Mouse (Mus musculus): ENCODE data around the gene Plcxd2. TPM values are rescaled to one million over a fixed set of nuclear protein-coding genes. Genes with fewer than 3 reads are reported as not detected.

Gene Plcxd2
- polyA plus RNA-seq, 1 experiment from 2014 or later, result 0.93 TPM

DNA sequence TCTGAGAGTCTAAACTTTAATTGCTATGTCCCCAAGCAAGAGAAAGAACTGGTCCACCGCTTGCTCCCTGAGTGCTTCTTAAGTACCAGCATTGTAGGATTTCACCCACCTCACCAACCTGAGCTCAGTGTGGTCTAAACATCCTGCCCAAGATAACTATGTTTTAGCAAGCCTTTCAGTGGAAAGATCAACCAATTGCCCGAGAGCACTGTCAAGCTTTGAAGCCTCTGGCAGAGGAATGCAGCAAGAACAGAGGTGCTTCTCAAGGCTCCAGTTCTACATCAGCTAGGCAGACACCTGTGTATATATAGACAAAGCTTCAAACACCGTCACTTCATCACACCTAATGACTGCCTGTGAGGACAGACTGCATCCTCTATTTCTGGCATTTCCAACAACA is 1.3 kb downstream of the Plcxd2 start:
- Histone ChIP-seq H3K4me3 (replicated peaks; ENCODE audit: low read depth, low read length) (no peak overlapping the region), H3K4me1 (replicated peaks; ENCODE audit: insufficient read depth, low read length) (0 out of 2 replicates have a peak, but pooled peaks cover 3% of the 10 kb centered on the region), H3K36me3 (ENCODE audit: insufficient read depth, low read length) (no peaks in the 10 kb centered on the region), H3K27ac (no peak overlapping the region), H3K27me3 (ENCODE audit: insufficient read depth, low read length) (no peaks in the 10 kb centered on the region), H3K9me3 (replicated peaks; ENCODE audit: low read length) (no peaks in the 10 kb centered on the region), H3K4me2 (ENCODE audit: low read length) (no peak overlapping the region), H3K9ac (ENCODE audit: low read depth, low read length) (no peak overlapping the region)
- TF ChIP-seq CTCF (IDR thresholded peaks at IDR 0.05; ENCODE audit: low read depth), result no peak
- 71% methylated on average over 3 of the region's 3 CpGs for WGBS
- no peak for DNase-seq (ENCODE audit: low spot score)
- no peak for ATAC-seq (replicated peaks; ENCODE audit: low FRiP score, low read depth)

DNA sequence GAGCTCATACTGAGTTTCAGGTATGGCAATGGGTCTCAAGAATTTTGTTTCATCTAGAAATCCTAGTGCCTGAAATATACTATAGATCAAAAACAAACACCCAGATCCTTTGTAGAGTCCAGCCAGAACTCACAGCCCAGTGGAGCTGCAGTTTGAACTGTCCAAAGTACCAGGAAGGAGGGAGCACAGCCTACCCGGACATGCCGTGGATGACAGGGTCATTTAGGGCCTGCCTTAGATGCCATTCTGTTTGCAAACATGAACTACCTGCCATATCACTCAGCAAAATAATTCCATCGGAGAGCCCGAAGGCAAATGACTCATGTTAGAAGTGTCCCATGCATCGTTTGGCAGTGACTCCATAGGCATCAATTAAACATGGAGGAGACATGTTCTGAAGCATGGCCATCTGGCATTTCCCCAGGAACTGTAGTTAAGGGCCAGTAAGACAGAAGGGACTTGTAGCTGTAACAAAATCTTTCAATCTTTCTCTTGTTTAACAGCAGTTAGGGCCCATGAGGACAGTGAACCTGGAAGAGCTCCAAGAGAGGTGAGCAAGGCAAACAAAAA is 1.9 kb downstream of the Plcxd2 start:
- Histone ChIP-seq H3K9me3 (replicated peaks; ENCODE audit: low read length) (no peaks in the 10 kb centered on the region), H3K27me3 (ENCODE audit: insufficient read depth, low read length) (no peaks in the 10 kb centered on the region), H3K4me1 (replicated peaks; ENCODE audit: insufficient read depth, low read length) (0 out of 2 replicates have a peak, but pooled peaks cover 3% of the 10 kb centered on the region), H3K4me3 (replicated peaks; ENCODE audit: low read depth, low read length) (no peak overlapping the region), H3K9ac (ENCODE audit: low read depth, low read length) (no peak overlapping the region), H3K36me3 (ENCODE audit: insufficient read depth, low read length) (no peaks in the 10 kb centered on the region), H3K4me2 (ENCODE audit: low read length) (no peak overlapping the region), H3K27ac (no peak overlapping the region)
- DNase-seq (ENCODE audit: low spot score), result no peak
- ATAC-seq (replicated peaks; ENCODE audit: low FRiP score, low read depth), result no peak
- no peak for TF ChIP-seq CTCF (IDR thresholded peaks at IDR 0.05; ENCODE audit: low read depth)
- 61% methylated on average over 5 of the region's 5 CpGs for WGBS

DNA sequence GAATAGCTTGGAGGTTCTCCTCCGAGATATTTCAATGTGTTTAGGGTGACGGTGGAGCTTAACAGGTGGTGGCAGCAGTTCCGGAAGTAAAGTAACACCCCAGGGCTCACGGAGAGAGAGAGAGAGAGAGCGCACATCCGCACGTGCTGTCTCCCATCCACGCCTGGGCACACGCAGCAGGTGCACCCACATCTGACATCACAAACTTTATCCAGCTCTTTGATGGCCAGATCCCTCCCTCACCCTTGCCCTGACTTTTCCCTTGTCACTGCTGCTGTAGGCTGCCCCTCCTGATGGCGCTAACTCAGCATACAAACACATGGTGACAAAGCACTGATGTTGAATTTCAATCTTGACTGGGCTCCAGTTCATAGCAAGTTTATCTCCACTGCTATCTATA is 3.8 kb downstream of the Plcxd2 start:
- H3K9me3 ChIP-seq (replicated peaks; ENCODE audit: low read length), result no peaks in the 10 kb centered on the region
- no peaks in the 10 kb centered on the region for H3K36me3 ChIP-seq (ENCODE audit: insufficient read depth, low read length)
- 87% methylated on average over 10 of the region's 10 CpGs for WGBS
- H3K4me1 ChIP-seq (replicated peaks; ENCODE audit: insufficient read depth, low read length), result 0 out of 2 replicates have a peak, but pooled peaks cover 3% of the 10 kb centered on the region
- no peak overlapping the region for H3K9ac ChIP-seq (ENCODE audit: low read depth, low read length)
- H3K4me2 ChIP-seq (ENCODE audit: low read length), result no peak overlapping the region
- no peak for DNase-seq (ENCODE audit: low spot score)
- no peak overlapping the region for H3K4me3 ChIP-seq (replicated peaks; ENCODE audit: low read depth, low read length)
- no peak for TF ChIP-seq CTCF (IDR thresholded peaks at IDR 0.05; ENCODE audit: low read depth)
- ATAC-seq (replicated peaks; ENCODE audit: low FRiP score, low read depth), result no peak
- H3K27me3 ChIP-seq (ENCODE audit: insufficient read depth, low read length), result no peaks in the 10 kb centered on the region
- no peak overlapping the region for H3K27ac ChIP-seq

DNA sequence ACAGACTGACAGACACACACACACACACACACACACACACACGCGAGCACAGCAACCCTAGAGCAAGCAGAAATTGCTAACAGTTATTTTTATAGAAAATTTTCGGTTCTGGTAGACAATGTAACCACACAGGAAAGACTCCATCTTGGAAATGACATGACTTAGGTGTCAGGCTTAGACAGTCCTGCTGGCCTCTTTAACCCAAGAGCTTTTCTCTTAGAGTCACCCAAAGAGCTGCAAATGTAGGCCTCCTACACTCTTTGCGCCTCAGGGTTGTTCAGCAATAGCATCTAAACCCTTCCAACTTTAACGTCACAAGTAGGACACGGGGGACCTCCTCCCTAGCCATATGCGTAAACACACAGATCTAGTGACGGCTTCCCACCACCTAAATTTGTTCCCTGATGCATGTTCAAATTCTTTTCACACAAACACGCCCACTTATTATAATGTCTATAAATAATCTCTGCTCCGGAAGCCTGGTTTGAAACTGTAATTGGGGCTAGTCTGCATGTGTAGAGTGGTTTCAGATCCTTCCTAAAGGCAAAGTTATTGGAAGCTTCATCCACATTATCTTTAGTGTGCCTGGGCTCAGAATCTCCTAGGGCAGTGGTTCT is 8.4 kb downstream of the Plcxd2 start:
- DNase-seq (ENCODE audit: low spot score) (no peak), ATAC-seq (replicated peaks; ENCODE audit: low FRiP score, low read depth) (no peak)
- H3K9me3 ChIP-seq (replicated peaks; ENCODE audit: low read length), result no peaks in the 10 kb centered on the region
- no peak overlapping the region for H3K9ac ChIP-seq (ENCODE audit: low read depth, low read length)
- no peak for TF ChIP-seq CTCF (IDR thresholded peaks at IDR 0.05; ENCODE audit: low read depth)
- no peaks in the 10 kb centered on the region for H3K36me3 ChIP-seq (ENCODE audit: insufficient read depth, low read length)
- no peak overlapping the region for H3K4me3 ChIP-seq (replicated peaks; ENCODE audit: low read depth, low read length)
- no peak overlapping the region for H3K4me2 ChIP-seq (ENCODE audit: low read length)
- H3K4me1 ChIP-seq (replicated peaks; ENCODE audit: insufficient read depth, low read length), result no peaks in the 10 kb centered on the region
- no peaks in the 10 kb centered on the region for H3K27me3 ChIP-seq (ENCODE audit: insufficient read depth, low read length)
- no peak overlapping the region for H3K27ac ChIP-seq
- WGBS, result 81% methylated on average over 10 of the region's 10 CpGs

DNA sequence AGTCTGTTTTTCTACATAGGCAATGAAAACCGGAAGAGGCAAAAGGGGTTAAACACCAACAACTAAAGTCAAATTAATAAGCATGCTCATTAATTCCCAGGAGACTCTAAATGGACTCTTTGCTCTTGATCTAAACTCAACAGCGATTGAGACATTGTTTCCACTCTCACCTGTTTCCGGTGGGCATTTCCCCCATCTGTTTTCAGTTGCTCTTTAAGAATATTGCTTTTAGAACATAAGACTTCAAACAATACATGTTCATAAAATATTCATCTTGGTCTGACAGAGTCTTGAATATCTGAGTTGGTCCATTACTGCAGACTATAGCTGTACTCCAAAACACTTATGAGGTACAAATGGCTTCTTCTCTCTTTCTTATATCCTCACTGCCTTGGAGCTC is 9.0 kb downstream of the Plcxd2 start:
- 86% methylated on average over 3 of the region's 3 CpGs for WGBS
- no peak overlapping the region for H3K9ac ChIP-seq (ENCODE audit: low read depth, low read length)
- H3K9me3 ChIP-seq (replicated peaks; ENCODE audit: low read length), result no peaks in the 10 kb centered on the region
- no peak for TF ChIP-seq CTCF (IDR thresholded peaks at IDR 0.05; ENCODE audit: low read depth)
- no peak overlapping the region for H3K4me2 ChIP-seq (ENCODE audit: low read length)
- H3K36me3 ChIP-seq (ENCODE audit: insufficient read depth, low read length), result no peaks in the 10 kb centered on the region
- H3K4me3 ChIP-seq (replicated peaks; ENCODE audit: low read depth, low read length), result no peak overlapping the region
- H3K27ac ChIP-seq, result no peak overlapping the region
- H3K4me1 ChIP-seq (replicated peaks; ENCODE audit: insufficient read depth, low read length), result no peaks in the 10 kb centered on the region
- H3K27me3 ChIP-seq (ENCODE audit: insufficient read depth, low read length), result no peaks in the 10 kb centered on the region
- ATAC-seq (replicated peaks; ENCODE audit: low FRiP score, low read depth) (no peak), DNase-seq (ENCODE audit: low spot score) (no peak)

DNA sequence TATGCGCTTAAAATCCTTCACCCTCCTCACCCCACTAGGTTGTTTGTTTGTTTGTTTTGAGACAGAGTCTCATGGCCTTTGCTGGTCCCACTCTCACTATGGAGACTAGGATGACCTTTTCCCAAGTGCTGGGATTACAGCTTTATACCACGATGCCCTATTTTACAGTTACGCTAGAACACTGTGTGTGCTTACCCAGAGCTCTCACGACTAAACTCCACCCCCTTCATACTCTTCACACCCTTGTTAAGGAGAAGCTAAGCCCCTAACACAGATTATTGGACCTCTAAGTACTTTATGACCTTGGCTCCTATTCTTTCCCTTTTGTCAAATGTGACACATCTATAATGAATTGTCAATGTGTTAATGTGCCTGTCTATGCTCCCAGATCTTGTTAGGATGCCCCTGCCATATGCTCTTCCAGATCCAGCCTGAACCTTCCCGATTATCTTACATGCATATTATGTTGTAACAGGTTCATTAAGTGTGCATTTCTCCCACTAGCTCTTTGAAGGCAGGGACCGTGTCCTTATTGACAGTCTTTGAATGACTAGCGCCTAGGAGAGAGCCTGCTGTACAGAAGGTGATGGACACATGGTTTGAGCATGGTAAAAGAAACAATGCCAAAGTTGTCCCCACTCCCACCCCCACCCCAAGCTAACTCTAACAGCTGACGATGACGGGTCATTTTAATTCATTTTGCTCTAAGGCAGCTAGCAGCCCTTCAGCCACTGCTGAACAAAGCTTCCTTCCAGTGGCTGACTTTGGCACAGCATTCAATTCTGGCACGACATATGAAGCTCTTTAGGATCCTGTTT is 10.4 kb downstream of the Plcxd2 start:
- TF ChIP-seq CTCF (IDR thresholded peaks at IDR 0.05; ENCODE audit: low read depth), result no peak
- Histone ChIP-seq H3K4me3 (replicated peaks; ENCODE audit: low read depth, low read length) (no peak overlapping the region), H3K27me3 (ENCODE audit: insufficient read depth, low read length) (no peaks in the 10 kb centered on the region), H3K36me3 (ENCODE audit: insufficient read depth, low read length) (no peaks in the 10 kb centered on the region), H3K27ac (no peak overlapping the region), H3K9ac (ENCODE audit: low read depth, low read length) (no peak overlapping the region), H3K4me1 (replicated peaks; ENCODE audit: insufficient read depth, low read length) (no peaks in the 10 kb centered on the region), H3K4me2 (ENCODE audit: low read length) (no peak overlapping the region), H3K9me3 (replicated peaks; ENCODE audit: low read length) (no peaks in the 10 kb centered on the region)
- DNase-seq (ENCODE audit: low spot score) (no peak), ATAC-seq (replicated peaks; ENCODE audit: low FRiP score, low read depth) (no peak)
- 47% methylated on average over 10 of the region's 10 CpGs for WGBS

All from kidney, postnatal 0 days (tissue).